Mouse (Mus musculus) embryo, embryonic 10 days (tissue): ENCODE results near the gene Yif1b.

ENCODE experiments used
- DNase-seq: peaks from one replicate; pipeline ENCODE4 v3.0.0-alpha.2; 2015; ENCODE audit warnings: low spot score

The Yif1b gene

DNA sequence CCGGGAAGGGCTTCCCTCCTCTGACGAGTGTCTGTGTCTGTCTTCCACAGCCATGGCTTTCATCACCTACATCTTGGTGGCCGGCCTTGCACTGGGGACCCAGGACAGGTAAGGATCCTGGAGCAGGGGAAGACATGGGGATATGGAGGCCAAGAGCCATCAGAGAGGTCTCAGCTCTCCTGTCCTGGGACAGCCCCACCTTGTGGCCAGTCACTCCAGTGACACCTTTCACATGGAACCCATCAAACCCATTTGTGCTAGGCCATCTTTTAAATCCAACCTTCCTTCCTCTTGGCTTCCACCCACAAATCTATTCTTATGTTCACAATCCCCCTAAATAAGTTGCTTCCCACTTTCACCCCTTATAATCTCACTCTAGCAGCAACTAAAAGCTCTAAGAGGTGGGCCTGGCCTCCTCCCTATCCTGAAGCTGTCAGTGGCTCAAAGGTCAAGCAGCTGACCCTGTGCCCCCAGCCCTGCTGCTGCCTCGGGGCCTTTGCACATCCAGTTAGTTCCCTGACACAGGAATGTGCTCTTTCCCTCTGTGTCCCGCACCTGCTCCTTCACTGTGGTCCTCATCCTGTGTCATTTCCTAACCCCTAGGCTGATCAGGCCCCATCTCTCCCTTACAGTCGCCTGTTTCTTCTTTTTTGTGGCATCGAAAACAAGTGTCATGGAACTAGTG, 6.7 kb downstream of the Yif1b start:
- peak; percentile 31 for DNase-seq

DNA sequence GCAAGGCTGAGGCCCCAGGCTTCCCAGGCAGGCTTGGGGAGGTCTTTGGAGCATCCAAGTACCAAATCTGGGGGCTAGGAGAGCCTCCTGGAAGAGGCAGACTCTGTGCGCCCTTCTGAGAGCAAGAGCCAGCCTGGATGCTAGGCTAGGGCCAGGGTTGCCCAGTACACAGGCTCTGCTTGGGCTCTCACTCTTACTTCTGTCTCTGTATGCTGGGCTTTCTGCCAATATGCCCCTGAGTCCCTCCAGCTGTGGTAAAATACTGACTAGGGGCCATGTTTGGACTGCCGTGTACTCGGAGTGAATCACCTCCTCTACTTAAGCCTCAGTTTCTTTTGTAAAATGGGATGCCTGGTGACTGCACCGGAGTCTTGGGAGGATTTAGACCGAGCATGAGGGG, 7.9 kb downstream of the Yif1b start:
- DNase-seq: no peak

DNA sequence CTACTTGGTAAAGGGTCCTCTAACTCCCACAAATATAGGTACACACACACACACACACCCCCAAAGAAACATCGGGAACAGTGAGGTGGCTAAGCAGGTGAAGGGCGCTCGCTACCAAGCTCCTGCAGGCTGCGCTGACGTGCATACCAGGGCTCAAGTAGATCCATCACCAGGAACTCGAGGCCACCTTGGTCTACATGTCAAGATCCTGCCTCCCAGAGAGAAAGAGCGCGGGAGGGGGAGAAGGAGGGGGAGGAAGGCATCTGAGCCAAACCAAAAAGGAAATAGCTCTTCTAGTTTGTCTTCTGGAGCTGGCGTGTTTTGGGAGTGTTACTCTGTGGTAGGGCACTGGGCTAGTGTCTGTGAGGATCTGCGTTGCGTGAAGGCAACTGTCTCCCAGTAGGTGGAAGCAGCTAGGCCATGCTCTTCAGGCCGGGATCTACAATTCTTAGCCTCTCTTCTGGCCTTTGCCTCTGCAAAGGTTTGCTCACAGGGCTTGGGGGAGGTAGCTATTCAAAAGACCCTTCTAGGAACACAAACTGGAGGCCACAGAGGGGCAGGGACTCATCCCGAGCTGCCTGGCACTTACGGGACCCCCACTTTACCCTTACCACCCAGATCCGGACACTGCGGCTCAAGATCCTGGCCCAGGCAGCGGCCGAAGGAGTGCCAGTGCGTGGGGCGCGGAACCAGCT, 8.6 kb downstream of the Yif1b start:
- no peak for DNase-seq

DNA sequence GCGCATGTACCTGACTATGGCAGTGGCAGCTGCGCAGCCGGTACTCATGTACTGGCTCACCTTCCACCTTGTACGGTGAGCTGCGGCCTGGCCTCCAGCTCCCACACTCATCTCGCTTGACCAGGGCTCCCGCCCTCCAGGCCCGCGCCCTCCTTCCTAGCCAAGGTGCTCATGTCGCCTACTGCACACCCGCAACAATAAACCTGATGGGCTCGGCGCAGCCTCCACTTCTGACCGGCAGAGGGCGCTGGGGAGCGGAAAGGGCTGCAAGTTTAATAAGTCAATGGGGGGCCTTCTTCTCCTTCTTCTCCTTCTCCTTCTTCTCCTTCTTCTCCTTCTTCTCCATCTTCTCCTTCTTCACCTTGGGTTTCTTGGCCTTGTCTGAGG, 9.2 kb downstream of the Yif1b start:
- peak; percentile 80 for DNase-seq

DNA sequence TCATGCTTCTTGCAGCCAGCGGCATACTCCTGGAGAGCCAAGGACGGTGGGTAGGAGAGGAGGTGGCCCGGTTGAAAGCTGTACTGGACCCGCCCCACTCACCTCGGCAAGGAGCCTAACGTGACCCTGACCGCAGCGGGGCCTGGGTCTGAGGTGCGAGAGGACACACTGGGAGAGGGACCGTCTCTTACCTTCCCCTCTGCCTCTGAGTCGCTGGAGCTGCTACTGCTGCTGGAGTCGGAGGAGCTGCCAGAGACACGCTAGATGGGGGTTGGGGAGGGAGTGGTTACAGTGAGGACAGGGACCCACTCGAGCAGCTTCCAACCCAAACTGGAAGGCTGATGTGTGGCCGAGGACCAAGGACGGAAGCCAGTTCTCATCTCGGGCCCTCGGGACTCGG, 9.6 kb downstream of the Yif1b start:
- no peak for DNase-seq

DNA sequence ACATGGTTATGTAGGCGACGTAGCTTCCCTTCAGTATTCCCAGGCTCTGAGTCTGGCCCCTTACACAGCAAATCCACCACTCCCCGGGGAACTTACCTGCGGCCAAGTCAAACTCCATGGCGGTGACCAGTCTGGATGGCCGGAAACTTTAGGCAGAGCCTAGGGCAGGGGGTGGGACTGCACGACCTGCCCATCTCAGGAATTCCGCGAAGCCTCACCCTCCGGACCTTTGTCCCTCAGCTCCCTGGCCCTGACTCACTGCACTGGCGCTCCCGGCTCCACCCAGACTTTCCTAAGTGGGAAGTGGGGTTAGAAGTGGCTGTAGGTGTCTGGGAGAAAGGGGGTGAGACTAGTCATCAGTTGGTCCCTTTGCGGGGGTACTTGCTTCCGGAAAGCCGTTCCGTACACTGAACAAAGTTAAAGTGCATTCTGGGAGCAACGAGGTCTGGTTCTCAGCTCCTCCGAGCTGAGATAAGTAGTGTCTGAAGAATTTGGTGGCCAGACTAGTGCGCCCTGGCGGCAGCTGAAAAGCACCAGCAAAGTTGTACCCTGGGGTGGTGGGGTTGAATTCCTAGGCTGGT, 10.2 kb downstream of the Yif1b start, which contains the start of gene 2200002D01Rik:
Gene 2200002D01Rik, minus strand, starts transcription at position 206 of the 581 bp plus-strand sequence.
- peak; percentile 56 for DNase-seq

DNA sequence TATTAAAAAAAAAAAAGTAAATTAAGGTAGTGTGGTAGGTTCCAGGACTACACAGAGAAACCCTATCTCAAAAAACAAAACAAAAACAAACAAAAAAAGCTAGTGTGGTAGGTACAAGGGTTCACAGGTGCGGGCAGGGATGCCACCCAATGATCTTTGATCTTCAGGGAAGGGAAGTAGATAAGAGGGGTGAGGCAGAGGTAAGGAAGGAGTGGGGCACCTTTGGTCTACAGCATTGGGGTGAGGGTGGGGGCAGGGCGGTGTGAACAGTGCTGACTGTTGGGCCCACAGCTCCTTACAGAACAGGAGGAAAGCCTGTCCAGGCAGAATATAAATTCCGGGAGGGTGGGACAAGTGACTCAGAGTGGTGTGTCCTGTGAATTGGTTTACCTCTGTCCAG, 13.0 kb downstream of the Yif1b start:
- no peak for DNase-seq

DNA sequence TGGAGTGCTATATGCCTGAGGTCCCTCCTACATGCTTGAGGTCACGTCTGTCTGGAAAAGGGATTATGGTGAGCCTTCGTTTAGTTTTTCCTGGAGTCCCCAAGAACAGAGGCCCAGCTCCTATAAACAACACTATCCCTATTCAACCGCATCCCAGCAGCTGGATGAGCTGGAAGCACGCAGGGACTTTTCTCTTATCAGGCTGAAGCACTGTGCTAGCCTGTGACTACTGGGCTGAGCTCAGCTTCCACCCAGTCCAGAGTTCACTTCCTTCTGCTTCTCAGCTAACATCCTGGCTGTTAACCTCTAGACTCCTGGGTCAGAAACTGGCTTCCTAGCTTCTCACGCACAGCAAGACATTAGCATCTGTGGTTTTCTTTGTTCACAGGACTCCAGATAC, 15.7 kb downstream of the Yif1b start:
- DNase-seq: no peak

DNA sequence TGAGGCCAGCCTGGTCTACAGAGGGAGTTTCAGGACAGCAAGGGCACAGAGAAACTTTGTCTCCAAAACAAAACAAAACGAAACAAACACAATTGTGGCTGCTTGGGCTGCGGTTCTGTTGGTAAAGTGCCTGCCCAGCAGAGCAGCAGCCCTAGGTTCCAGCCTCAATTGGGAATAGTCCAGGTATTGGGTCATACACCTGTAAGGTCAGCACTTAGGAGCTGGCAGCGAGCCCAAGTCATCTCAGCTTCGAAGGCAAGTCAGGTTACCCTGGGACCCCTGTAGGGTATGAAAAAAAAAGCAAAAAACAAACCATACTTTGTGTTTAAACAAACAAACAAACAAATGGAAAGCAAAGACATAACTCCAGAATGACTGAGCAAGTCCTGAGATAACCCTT, 17.7 kb downstream of the Yif1b start:
- DNase-seq: no peak

DNA sequence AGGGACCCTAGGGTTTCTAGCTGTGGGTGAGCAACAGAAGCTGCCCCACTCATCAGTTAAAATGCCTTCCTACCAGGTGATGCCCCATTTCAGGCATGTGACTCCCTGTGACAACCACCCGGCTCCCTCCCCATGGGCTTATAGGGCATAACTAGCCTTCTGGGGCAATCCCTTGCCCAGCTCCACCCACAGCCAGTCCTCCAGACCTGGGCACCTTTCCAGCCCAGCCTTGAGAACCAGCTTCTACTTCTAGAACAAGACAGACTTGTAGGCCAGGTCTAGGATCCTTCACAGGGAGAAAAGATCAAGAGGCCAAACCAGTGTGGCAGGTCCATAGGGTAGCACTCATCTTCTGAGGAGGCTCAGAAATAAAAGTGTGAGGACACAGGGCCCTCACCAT, 19.2 kb downstream of the Yif1b start:
- DNase-seq: no peak

DNA sequence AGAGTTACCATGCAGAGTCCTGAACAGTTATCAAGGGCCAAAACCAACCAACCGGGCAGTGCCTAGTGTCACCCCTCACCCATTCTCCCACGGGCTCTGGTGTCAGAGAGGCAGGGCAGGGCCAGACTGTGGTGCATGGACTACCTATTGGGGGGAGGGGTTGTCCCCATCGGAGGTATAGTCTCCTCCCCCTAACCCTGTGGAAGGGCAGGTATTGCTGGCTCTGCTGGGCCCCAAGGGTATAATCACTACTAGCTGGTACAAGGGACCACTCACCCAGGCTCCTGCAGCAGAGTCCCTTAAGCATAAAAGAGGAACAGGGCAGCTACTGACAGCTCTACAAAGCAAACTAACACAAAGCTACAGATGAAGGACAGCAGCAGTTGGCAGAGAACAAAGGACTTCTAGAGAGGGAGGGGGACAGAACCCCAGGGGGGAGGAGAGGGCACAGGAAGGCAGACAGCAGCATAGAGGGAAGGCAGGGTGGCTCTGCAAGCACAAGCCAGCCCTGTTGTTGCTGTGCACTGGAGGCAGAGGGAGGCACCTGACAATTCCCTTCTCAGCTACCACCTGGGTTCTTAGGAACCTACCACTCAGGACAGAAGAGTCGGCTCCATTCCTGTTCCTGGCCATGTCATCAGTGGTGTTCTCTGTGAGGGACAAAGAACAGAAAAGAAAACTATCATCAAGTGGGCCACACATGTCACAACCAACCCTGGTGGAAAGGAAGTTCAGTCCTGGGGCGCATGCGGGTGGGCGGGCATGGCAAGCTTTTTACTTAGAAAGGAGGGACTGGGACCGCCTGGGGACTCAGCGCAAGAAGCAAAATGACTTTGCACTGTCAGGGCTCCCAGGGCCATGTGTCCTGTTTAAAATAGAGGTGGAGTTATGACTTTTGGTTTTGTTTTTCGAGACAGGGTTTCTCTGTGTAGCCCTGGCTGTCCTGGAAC, 21.9 kb downstream of the Yif1b start:
- DNase-seq: no peak

DNA sequence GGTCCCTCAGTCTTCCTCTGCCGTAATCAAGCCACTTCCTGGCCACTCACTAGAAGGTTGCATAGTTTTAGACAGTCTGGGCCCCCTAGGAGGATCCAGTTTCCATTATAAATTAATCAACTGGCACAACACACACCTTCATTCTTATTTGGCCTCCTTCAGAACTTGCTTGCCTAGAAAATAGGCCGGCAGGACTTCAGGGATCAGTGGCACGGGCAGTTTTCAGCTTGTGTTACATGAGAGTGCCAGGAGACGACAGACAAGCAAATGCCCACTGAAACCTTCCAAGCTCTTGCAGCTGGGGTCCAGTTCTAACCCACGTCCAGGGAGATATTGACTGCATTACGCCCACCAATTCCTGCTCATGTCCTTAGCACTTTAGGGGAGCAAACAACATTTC, 24.0 kb downstream of the Yif1b start:
- DNase-seq: no peak

DNA sequence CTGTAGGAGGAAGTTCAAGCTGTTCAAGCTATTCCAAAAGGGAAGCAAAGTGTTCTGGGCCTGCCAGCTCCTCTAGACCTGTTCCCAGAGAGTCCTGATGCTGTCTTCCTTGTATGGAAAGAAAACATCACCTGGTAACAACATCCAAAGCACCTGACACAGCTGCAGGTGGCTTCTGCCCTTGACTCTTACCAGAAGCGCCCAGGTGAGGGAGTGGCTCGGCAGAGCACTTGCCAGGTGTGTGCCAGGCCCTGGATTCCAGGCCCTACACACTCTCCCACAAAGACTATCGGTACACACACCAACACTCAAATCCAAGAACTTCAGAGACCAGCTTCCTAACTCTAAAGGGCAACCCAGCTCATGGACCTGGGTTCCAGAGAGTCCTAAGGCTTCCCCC, 25.7 kb downstream of the Yif1b start:
- DNase-seq: no peak

DNA sequence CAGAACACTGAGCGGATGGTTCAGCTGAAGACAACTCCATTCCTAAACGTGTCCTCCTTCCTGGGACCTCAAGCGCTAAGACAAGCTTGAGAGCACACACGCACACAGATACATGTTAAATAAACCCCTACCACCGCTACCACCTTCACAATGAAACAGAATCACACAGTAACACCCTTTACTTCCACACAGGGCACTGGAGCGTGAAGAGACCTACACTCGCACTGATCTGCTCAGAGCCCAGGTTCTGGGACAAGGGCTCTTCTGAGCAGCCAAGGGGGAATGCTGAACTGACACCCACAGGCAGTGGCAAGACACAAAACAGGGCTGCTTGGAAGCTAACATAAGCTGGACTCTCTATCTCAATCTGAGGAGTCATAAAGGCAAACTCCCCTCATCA, 27.5 kb downstream of the Yif1b start:
- no peak for DNase-seq

DNA sequence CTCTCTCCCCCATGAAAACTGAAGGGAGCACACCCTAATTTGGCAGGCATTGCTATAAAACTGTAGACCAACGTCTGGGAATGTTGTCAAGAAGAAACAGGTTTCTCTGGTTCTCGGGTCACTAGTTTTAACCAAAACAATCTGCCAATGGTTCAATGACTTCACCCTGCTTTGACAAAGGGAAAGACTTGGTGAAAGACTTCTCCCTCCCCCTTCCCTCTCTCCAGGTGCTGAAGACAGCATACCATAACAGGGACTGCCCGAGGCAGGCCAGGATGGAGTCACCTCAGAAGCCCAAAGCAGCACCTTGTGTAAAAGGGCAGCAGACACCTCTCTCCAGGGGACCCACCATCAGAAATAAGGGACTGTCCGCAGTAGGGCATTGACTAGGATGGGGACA, 28.8 kb downstream of the Yif1b start:
- DNase-seq: no peak

DNA sequence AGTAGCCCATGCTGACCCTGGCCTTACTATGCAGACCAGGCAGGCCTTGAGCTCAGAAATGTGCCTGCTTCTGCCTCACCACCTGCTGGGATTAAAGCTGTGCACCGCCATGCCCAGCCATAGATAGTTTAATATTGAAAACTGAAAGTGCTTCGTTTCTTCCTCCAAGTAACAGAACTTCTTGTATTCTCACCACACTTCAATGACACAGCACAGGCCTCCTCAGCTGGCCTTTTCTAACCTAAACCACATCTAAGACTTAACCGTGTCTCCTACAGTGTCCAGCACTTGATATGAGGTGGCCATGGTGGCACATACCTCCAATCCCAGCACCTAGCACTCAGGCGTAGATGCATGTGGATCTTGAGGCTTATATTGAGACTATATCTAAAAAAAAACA, 32.3 kb downstream of the Yif1b start:
- no peak for DNase-seq

DNA sequence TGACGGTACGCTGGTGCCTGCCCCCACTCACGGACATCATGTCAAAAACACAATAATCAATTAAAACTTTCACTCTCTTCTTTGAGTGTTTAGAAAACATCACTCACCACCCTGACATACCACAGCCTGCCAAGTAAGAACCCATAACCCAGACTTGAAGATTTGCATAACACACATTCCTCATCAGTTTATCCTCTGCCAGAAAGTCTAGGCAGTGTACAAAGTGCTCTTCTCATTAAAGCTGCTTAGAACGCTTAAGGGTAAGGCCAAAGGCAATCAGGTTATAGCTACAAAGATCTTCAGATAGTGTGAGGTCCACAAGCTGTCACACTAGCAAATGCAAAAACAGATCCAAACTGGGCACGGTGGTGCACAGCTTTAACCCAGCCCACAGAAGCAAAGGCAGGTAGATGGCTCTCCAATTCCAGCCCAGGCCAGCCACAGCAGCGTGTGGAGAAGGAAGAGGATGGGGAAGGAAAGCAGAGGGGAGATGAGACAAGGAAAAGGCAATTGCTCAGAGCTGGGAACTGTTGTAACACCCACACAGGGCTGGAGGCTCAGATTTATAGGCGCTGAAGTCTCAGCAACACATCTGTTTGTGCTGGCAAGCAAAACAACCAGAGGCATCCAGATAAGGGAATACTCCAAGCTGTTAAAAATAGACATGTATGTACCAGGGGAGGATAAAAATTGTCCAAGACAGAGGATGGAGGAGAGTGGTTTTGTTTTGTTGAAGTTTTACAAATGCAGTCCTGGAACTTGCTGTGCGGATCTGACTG, 33.7 kb downstream of the Yif1b start:
- no peak for DNase-seq

DNA sequence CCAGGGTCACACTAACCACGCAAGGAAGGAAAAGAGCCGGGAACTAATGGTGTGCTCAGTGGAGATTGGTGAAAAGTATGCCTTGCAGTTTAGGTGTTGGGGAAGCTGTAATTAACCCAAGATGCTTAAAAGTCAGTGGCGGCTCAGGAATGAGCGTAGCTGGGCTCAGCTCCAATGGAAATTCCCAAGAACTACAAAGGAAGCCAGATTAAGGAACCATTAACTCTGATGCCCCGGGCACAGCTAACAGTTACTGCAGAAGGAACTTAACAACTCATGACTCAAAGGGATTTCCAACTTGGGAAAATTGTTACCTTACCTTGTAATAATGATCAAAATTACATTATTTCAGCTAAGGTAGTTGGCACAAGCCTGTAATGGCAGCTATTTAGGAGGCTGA, 38.6 kb downstream of the Yif1b start:
- no peak for DNase-seq

DNA sequence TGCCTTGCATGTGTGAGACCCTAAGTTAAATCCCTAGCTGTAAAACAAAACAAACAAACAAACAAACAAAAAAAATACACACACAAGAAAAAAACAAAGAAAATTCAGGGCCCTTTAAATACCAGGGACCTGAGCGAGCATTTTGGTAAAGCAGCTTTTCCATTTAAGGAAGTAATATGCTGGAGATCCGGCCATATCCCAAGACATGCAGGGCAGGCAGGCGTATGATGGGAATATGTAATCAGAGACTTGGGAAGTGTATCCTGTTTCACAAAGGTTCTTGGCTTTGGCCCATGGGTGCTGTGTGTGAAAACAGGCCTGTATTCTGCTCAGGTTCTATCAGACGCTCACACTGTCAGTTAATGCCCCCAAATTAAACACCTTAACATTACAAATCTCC, 39.4 kb downstream of the Yif1b start:
- no peak for DNase-seq

DNA sequence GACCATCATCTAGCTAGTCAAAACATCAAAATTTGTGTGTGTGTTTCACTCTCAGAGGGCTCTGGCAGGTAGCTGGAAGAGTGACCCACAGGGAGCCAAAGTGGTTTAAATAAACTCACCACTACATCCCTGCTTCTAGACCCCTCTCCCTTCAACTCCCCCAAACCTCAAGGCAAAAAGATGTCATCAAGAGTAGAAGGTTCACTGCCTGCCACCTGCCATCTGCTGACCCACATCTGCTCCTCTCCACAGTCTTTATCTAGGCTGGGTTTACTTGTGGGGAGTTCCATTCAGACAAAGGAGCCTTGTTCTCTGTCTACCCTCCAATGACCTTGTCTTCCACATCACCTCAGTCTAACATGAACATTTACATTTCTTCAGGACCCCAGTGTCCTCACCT, 41.1 kb downstream of the Yif1b start:
- no peak for DNase-seq

DNA sequence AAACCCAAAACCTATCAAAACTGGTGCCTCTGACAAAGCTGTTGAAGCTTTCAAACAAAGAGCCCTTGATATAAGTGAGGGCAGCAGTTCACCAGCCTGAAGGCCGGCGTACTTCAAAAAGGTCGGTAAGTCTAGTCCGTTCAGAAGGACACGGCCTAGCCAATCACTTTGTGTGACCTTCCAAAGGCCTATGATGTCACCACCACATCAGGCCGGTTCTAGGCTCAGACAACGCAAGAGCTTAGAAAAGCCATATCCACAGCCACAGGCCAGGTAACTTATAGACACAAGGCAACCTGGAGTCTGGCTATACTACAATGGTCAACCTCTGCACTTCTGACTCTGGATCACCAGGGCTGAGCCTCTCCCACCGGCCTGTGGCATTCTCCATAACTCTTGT, 41.8 kb downstream of the Yif1b start:
- no peak for DNase-seq

DNA sequence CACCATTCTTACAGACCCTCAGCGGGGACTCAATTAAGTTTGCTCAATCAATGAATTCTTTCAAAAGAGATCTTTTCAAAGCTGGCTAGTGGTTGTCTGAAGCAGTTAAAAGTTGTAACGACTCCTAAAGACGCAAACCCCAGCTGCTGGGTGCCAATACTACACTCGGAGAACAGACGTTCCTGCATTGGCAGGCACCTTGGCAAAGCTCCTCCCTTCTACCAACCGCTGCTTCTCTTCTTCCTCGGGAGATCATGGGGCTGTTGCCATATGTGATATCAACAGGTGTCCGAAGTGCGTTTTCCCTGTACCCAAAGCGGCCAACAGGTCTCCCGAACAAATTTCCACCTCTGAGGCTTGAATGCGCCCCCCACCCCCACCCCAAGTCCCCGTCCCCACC, 42.7 kb downstream of the Yif1b start:
- no peak for DNase-seq
